13 mouse cellular contexts compared by ENCODE assay signal in genomic region chr9:17269624-17270023, GRCm38 (mm10).
DNase-seq lines count a peak whose midpoint lies in the region; ATAC-seq lines count a peak whose summit lies in the region.
"Had no signal": no experiment of that assay in that cellular context is flagged by ENCODE, and none has a peak within 500 bp of the region (broad histone marks: within the 10 kb centered on the region; RNA-seq: fewer than 3 reads in every experiment).

No protein-coding gene starts in this region.

- no peaks in the 10 kb centered on the region for H3K27me3 ChIP-seq in forebrain, embryonic 11.5 days (ENCODE audit: control insufficient read depth, insufficient read depth, low read length)
- no peaks in the 10 kb centered on the region for H3K27me3 ChIP-seq in forebrain, embryonic 10.5 days (ENCODE audit: poor library complexity, severe bottlenecking)
- no peaks in the 10 kb centered on the region for H3K27me3 ChIP-seq in kidney, embryonic 16.5 days (ENCODE audit: insufficient read depth, low read length)
- H3K27me3 ChIP-seq in forebrain, embryonic 13.5 days: no peaks in the 10 kb centered on the region
- H3K27me3 ChIP-seq: intestine, embryonic 15.5 days; lung, embryonic 15.5 days; Patski had no signal

- DNase-seq in forebrain, embryonic 11.5 days (ENCODE audit: low spot score): no peak
- DNase-seq in forebrain, embryonic 10.5 days (ENCODE audit: extremely low spot score, low spot score): no peak
- DNase-seq in kidney, postnatal 25 days: peak; percentile 9 to 36
- DNase-seq in A20 (ENCODE audit: low read depth, low spot score): peak; percentile 20
- DNase-seq in lung, adult 18-20 months: no peak
- DNase-seq in frontal cortex, postnatal 36 days (ENCODE audit: low spot score in 2 of 2): no peak
- DNase-seq: adrenal gland, postnatal 14 days had no signal

- H3K4me3 ChIP-seq in forebrain, embryonic 11.5 days (ENCODE audit: low read depth, low read length): no peak overlapping the region
- no peak overlapping the region for H3K4me3 ChIP-seq in forebrain, embryonic 10.5 days
- no peak overlapping the region for H3K4me3 ChIP-seq in kidney, embryonic 16.5 days (ENCODE audit: low read length)
- H3K4me3 ChIP-seq in forebrain, embryonic 13.5 days: no peak overlapping the region
- H3K4me3 ChIP-seq: intestine, embryonic 15.5 days; lung, embryonic 15.5 days had no signal

- no peak overlapping the region for H3K27ac ChIP-seq in forebrain, embryonic 11.5 days (ENCODE audit: low read depth, low read length)
- no peak overlapping the region for H3K27ac ChIP-seq in forebrain, embryonic 10.5 days
- no peak overlapping the region for H3K27ac ChIP-seq in kidney, embryonic 16.5 days (ENCODE audit: low read length)
- no peak overlapping the region for H3K27ac ChIP-seq in forebrain, embryonic 13.5 days
- H3K27ac ChIP-seq: intestine, embryonic 15.5 days; lung, embryonic 15.5 days had no signal

- 56% methylated on average over 1 of the region's 1 CpGs for WGBS in forebrain, embryonic 11.5 days
- WGBS in forebrain, embryonic 10.5 days: 74% methylated on average over 1 of the region's 1 CpGs
- 48% methylated on average over 1 of the region's 1 CpGs for WGBS in kidney, embryonic 16.5 days
- 15% methylated on average over 1 of the region's 1 CpGs for WGBS in forebrain, embryonic 13.5 days

- H3K4me1 ChIP-seq in forebrain, embryonic 11.5 days (replicated peaks; ENCODE audit: control insufficient read depth, insufficient read depth, low read length): no peaks in the 10 kb centered on the region
- H3K4me1 ChIP-seq in forebrain, embryonic 10.5 days: no peaks in the 10 kb centered on the region
- H3K4me1 ChIP-seq in kidney, embryonic 16.5 days (ENCODE audit: insufficient read depth, low read length): 0 out of 2 replicates have a peak, but pooled peaks cover 3% of the 10 kb centered on the region
- peaks cover 4% of the 10 kb centered on the region; the same call in 1 of the 2 replicates for H3K4me1 ChIP-seq in forebrain, embryonic 13.5 days
- H3K4me1 ChIP-seq: intestine, embryonic 15.5 days; lung, embryonic 15.5 days had no signal

- no peaks in the 10 kb centered on the region for H3K36me3 ChIP-seq in forebrain, embryonic 11.5 days (ENCODE audit: control insufficient read depth, insufficient read depth, low read length)
- no peaks in the 10 kb centered on the region for H3K36me3 ChIP-seq in forebrain, embryonic 10.5 days (replicated peaks)
- no peaks in the 10 kb centered on the region for H3K36me3 ChIP-seq in kidney, embryonic 16.5 days (ENCODE audit: insufficient read depth, low read length)
- H3K36me3 ChIP-seq in forebrain, embryonic 13.5 days (ENCODE audit: poor library complexity, severe bottlenecking): no peaks in the 10 kb centered on the region
- H3K36me3 ChIP-seq: intestine, embryonic 15.5 days; lung, embryonic 15.5 days had no signal

- H3K9me3 ChIP-seq in forebrain, embryonic 11.5 days (ENCODE audit: control insufficient read depth, low read length): no peaks in the 10 kb centered on the region
- H3K9me3 ChIP-seq in forebrain, embryonic 10.5 days: no peaks in the 10 kb centered on the region
- no peaks in the 10 kb centered on the region for H3K9me3 ChIP-seq in kidney, embryonic 16.5 days (ENCODE audit: low read length)
- H3K9me3 ChIP-seq in forebrain, embryonic 13.5 days (replicated peaks): no peaks in the 10 kb centered on the region
- H3K9me3 ChIP-seq: intestine, embryonic 15.5 days; lung, embryonic 15.5 days had no signal

- ATAC-seq in forebrain, embryonic 11.5 days (replicated peaks; ENCODE audit: low FRiP score): peak; percentile 55; the same call in 1 of the 2 replicates
- no peak for ATAC-seq in kidney, embryonic 16.5 days (ENCODE audit: low FRiP score, low TSS enrichment)
- peak; percentile 83 for ATAC-seq in forebrain, embryonic 13.5 days
- ATAC-seq: CD4-positive, CD25-positive, alpha-beta regulatory T cell, adult 4 months; intestine, embryonic 15.5 days; Patski had no signal

- no peak overlapping the region for H3K4me2 ChIP-seq in forebrain, embryonic 11.5 days (ENCODE audit: low read depth, low read length, severe bottlenecking)
- H3K4me2 ChIP-seq in kidney, embryonic 16.5 days (replicated peaks; ENCODE audit: low read depth, low read length): no peak overlapping the region
- H3K4me2 ChIP-seq in forebrain, embryonic 13.5 days: no peak overlapping the region
- H3K4me2 ChIP-seq: intestine, embryonic 15.5 days; lung, embryonic 15.5 days had no signal

- H3K9ac ChIP-seq in forebrain, embryonic 11.5 days (ENCODE audit: low read length): no peak overlapping the region
- H3K9ac ChIP-seq in kidney, embryonic 16.5 days (replicated peaks; ENCODE audit: low read length): no peak overlapping the region
- H3K9ac ChIP-seq in forebrain, embryonic 13.5 days: no peak overlapping the region
- H3K9ac ChIP-seq: intestine, embryonic 15.5 days; lung, embryonic 15.5 days had no signal

Comparison
In these comparisons a context has a peak if more than half of its experiments do, and no peak if none do; other contexts are left out.
1. DNase-seq: peak in kidney, postnatal 25 days (2 of 2) and A20 (single experiment); none in forebrain, embryonic 11.5 days (single experiment), forebrain, embryonic 10.5 days (single experiment), lung, adult 18-20 months (0 of 2) and frontal cortex, postnatal 36 days (0 of 2).